Mouse (Mus musculus) megakaryocyte, embryonic 14.5 days (primary cell): ENCODE results near the gene Hdac8.

Experiments used
- FLI1 ChIP-seq: IDR thresholded peaks from 2 replicates; pipeline ENCODE4 v1.6.1; 2012; ENCODE audit warnings: low read length, inconsistent platforms, mixed read lengths
- GATA1 ChIP-seq: IDR thresholded peaks from 3 replicates; pipeline ENCODE4 v1.6.1; 2012; ENCODE audit warnings: mixed read lengths, low read length, inconsistent platforms, borderline replicate concordance

GRCm38 (mm10) chrX:102416386-102416785 lies 88.8 kb downstream of the Hdac8 start:
- TF ChIP-seq FLI1 (no peak), GATA1 (no peak)
